Mouse (Mus musculus) kidney, adult 2 months (tissue): Measurements from ENCODE around the gene Gpr25. TPM values are rescaled to one million over a fixed set of nuclear protein-coding genes. Genes with fewer than 3 reads are reported as not detected.
A peak's percentile ranks its signal among the peaks of the same experiment; 100 is the strongest.

Experiments
- DNase-seq: peaks from one replicate; pipeline ENCODE4 v3.0.0; 2021
- H3K27ac ChIP-seq: fragments of 200-500 bp; 2 replicates; pipeline ENCODE4 v1.5.1; 2012; ENCODE audit warnings: low read depth, low read length, control low read depth, inconsistent platforms; ENCODE audit not compliant: insufficient read depth
- H3K27me3 ChIP-seq: fragments of 200-500 bp; replicated peaks from 2 replicates; pipeline ENCODE4 v1.6.1; 2012; ENCODE audit warnings: mild to moderate bottlenecking, moderate library complexity, low read length, inconsistent platforms; ENCODE audit not compliant: control insufficient read depth, insufficient read depth
- H3K36me3 ChIP-seq: fragments of 200-500 bp; 2 replicates; pipeline ENCODE4 v1.6.1; 2012; ENCODE audit warnings: mild to moderate bottlenecking, moderate library complexity, low read length, inconsistent platforms; ENCODE audit not compliant: control insufficient read depth, insufficient read depth
- H3K4me1 ChIP-seq: fragments of 200-500 bp; 2 replicates; pipeline ENCODE4 v1.6.1; 2011; ENCODE audit warnings: low read length; ENCODE audit not compliant: control insufficient read depth, insufficient read depth
- H3K4me3 ChIP-seq: fragments of 200-500 bp; 2 replicates; pipeline ENCODE4 v1.5.1; 2011; ENCODE audit warnings: mild to moderate bottlenecking, low read depth, low read length, control low read depth; ENCODE audit not compliant: insufficient read depth
- CTCF ChIP-seq: fragments of 200-500 bp; conservative IDR thresholded peaks from 2 replicates; pipeline ENCODE4 v1.5.1; 2011; ENCODE audit warnings: low read depth, mild to moderate bottlenecking, control low read depth, low read length, moderate library complexity, mixed read lengths; ENCODE audit not compliant: insufficient read depth, insufficient read length
- POLR2A ChIP-seq: fragments of 200-500 bp; IDR thresholded peaks from one replicate; pipeline ENCODE4 v1.6.1; 2011; ENCODE audit warnings: low read depth, low read length, control low read depth
- WGBS: fragments of 180-500 bp; shearing (Covaris S2); methylation state at CpG from one replicate; pipeline ENCODE4 v1.1.7; 2018; 5-methylcytosine and 5-hydroxymethylcytosine counted together
- polyA plus RNA-seq: library from polyadenylated mRNA; depleted of rRNA; stranded (reverse); fragments of >200 nt; gene quantifications from 2 replicates; pipeline ENCODE4 v1.2.3, GENCODE M21; 2012

Gpr25 gene
- polyA plus RNA-seq, 1 experiment = 0.09 TPM

DNA sequence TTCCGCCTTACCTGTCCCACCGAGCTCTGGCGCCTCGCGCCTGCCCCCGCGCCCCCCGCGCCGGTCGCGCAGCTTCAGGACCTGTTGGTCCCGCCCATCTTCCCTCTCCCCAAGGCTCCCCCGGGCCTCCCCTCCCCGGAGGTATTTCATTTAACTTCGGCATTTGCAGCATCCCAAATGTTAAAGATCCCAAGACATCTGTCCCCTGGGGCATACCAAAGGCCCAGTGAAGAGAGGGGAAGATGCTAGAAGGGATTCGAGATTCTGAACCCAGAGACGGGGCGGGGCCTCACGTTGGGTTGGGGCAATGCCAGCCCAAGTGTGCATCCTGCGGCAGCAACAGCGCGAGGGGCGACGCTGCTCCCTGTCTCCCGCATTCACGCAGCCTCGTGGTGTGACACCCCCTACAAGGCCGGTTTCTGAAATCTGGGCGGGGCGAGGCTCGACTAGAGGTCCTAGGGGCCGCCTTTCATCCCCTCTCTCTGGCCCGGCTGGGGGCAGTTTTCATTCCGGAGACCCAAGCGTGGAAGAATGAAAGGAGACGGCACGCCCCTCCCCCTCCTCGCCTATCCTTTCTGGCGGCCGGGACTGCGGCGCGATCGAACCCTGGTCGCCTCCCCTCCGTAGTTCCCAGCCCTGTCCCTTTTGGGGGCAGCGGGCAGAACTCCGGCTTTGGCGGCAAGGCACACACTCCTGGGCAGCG is 26.6 kb downstream of the Gpr25 start, which contains the start of gene Inava:
Gene Inava, minus strand, starts transcription at position 373 of the 703 bp plus-strand sequence.
- Histone ChIP-seq H3K27ac (no peak within 1 kb of the TSS), H3K27me3 (no peaks in the 10 kb centered on the region), H3K4me1 (peaks cover 5% of the 10 kb centered on the region; the same call in 1 of the 2 replicates), H3K4me3 (peak within 1 kb of the TSS; percentile 53), H3K36me3 (no peaks in the 10 kb centered on the region)
- 2% methylated on average over 51 of the region's 51 CpGs for WGBS
- peak; percentile 37 for DNase-seq
- TF ChIP-seq POLR2A (no peak), CTCF (no peak)

DNA sequence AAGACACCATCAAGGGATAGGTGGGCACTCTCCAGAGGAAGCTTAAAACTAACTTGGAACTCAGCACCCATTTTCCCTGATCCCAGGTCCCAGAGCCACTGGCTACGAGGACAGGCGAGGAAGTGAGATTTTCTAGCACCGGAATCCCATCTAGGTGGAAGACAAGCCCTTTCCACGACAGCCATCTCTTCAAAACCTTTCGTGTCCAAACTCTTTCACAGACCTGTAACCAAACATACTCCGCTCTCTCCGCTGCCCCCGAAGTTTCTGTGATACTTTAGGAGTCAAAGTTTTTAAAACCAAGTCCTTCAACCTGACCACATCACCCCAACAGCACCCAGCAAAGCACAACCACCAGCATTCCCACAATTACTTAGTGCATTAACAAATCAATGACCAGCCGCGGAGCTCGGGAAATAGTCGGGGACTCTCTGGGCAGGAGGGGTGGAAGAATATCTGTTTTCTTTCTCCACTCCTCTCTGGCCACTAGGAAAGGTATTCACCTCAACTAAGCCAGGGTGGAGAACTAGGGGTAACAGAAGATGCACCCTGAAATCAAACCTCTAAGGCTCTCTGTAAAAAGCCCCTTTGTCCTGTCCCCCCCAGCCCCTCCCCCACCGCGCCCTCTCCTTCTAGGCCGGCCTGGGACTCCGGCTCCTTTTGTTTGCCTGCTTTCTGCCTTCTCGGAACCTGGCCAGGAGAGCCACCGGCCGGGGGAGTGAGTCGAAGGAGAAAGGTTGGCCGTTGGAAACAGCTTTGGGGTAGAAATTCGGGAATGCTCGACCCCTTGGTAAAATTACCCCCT is 27.5 kb downstream of the Gpr25 start:
- Histone ChIP-seq H3K4me1 (peaks cover 5% of the 10 kb centered on the region), H3K4me3 (no peak overlapping the region), H3K36me3 (no peaks in the 10 kb centered on the region), H3K27ac (no peak overlapping the region), H3K27me3 (no peaks in the 10 kb centered on the region)
- 25% methylated on average over 23 of the region's 23 CpGs for WGBS
- DNase-seq = no peak
- TF ChIP-seq CTCF (no peak), POLR2A (no peak)

DNA sequence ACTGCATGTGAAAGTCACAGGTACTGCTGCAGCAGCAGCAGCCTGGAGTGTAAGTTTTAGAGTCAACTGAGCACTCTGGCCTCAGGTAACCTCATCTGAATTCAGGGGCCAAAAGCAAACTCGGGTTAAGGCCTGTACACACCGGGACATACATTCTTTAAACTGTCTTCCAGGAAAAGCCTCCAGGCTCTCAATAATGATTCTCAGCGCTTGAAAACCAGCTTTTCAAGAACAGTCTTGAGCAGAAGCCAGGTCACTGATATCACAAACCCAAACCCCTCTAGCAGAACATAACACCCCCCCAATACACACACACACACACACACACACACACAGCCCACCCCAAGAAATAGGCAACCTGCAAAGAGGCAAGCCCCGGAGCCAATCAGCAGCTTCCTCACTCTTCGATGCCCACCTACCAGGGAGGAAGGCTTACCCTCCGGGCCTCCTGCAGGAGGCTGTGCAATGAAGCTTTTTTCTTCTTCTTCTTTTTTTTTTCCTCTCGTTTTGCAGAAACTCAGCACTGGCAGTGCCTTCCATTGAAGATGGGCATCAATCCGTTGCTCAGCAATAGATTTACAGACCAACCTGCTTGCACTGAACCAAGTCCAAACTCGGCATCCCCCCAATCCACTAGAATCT is 28.3 kb downstream of the Gpr25 start:
- no peak for TF ChIP-seq POLR2A
- no peak for TF ChIP-seq CTCF
- no peak overlapping the region for H3K27ac ChIP-seq
- 25% methylated on average over 9 of the region's 9 CpGs for whole genome bisulfite sequencing

DNA sequence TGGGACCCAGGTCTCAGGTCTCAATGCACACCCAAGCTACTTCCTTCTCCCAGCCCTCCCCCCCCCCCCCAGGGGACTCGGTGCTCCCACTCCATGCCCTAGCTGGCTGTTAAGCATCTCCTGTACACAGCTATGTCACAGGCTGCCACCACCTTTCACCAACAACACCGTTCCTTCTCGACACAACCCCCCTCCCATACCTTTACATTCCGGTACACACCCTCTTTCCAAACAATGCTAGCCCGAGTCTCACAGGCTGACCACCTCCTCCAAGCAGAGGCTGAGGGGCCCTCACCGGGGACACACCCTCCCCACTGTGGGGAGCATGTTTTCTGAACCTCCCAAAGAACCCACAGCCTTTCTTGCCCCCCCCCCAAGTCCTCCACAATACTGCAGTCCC is 29.1 kb downstream of the Gpr25 start:
- H3K27me3 ChIP-seq = no peaks in the 10 kb centered on the region
- no peak overlapping the region for H3K4me3 ChIP-seq
- no peak for TF ChIP-seq POLR2A
- no peak for TF ChIP-seq CTCF
- 32% methylated on average over 6 of the region's 6 CpGs for WGBS
- no peaks in the 10 kb centered on the region for H3K36me3 ChIP-seq
- H3K4me1 ChIP-seq = peaks cover 13% of the 10 kb centered on the region
- H3K27ac ChIP-seq = no peak overlapping the region
- DNase-seq = no peak

More for the DNA sequence above, 28.3 kb downstream of the Gpr25 start:
- H3K4me3 ChIP-seq = no peak overlapping the region
- no peak for DNase-seq
- H3K36me3 ChIP-seq = no peaks in the 10 kb centered on the region
- H3K27me3 ChIP-seq = no peaks in the 10 kb centered on the region
- peaks cover 9% of the 10 kb centered on the region for H3K4me1 ChIP-seq

DNA sequence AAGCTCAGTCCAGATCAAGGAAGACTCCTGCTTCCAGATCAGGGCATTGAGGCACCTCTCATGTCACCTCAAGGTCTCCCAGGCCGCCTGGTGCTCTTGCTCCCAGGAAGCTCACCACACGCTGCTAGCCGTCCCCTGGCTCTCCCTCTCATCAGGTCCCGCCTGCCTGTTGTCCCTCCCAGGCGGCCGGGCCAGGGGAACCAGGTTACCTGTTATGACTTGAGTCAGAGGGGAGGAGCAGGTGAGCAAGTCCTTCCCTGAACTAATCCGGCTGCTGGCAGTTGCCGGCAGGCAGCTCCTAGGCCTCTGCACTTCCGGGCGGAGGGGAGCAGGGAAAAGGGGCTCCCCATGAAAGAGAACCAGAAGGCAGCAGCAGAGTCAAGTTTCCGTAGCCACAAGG is 30.5 kb downstream of the Gpr25 start:
- 42% methylated on average over 11 of the region's 11 CpGs for WGBS
- H3K27ac ChIP-seq = peak overlapping the region; percentile 82
- H3K4me3 ChIP-seq = peak overlapping the region; percentile 64
- peaks cover 13% of the 10 kb centered on the region for H3K4me1 ChIP-seq
- H3K27me3 ChIP-seq = no peaks in the 10 kb centered on the region
- DNase-seq = peak; percentile 87
- no peaks in the 10 kb centered on the region for H3K36me3 ChIP-seq
- TF ChIP-seq CTCF = no peak
- TF ChIP-seq POLR2A = peak; percentile 14

DNA sequence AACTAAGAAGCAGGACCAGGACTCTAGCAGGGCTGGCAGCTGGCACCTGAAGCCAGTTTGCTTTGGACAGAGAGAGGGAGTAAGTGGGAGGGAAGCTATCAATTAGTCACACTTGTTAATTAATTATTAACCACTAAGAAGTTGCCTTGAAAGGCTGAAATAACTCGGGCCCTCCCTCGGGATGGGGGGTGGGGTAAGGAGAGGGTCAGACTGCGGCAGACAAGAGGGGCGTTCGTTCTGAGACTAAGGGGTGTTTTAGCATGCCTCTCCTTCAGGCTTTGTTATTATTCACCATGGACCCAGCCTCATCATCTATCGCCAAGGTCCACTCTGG is 31.7 kb downstream of the Gpr25 start:
- peak overlapping the region; percentile 82 for H3K27ac ChIP-seq
- 30% methylated on average over 6 of the region's 6 CpGs for WGBS
- TF ChIP-seq CTCF = no peak
- TF ChIP-seq POLR2A = no peak
- peak; percentile 85 for DNase-seq
- no peaks in the 10 kb centered on the region for H3K36me3 ChIP-seq
- peaks cover 18% of the 10 kb centered on the region for H3K4me1 ChIP-seq
- peak overlapping the region; percentile 64 for H3K4me3 ChIP-seq
- H3K27me3 ChIP-seq = no peaks in the 10 kb centered on the region

DNA sequence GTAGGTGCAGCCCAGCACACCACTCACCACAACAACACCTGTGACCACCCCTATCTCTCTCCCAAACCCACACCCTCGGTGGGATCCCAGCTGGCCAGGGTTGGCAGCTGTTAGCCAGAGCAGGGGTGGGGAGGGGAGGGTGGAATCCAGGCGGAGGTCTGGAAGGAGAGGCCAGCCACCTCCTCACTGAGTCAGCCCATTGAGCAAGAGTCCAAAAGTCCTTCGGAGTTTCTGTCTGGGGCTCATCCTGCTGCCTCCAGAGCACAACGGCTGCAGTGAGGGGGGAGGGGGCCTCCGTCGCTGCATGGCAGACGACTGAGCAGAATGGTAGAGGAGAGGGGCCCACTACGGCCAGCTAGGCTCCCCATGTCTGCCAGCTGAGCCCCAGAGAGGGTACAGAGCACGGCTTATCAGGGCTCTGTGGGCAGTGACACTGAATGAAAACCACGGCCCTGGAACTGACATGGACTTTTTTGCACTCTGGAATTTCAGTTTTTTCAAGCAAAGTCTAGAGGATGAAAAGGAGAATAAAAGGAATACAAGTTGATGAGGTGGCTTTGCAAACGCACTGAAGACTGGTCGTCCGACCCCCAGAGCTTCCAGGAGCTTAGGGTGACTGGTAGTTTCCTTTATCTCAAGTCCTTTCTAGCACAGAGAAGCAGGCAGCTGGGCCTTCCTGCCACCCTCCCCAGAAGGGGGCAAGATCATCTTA is 32.2 kb downstream of the Gpr25 start:
- peaks cover 23% of the 10 kb centered on the region for H3K4me1 ChIP-seq
- H3K4me3 ChIP-seq = peak overlapping the region; percentile 8; the same call in 1 of the 2 replicates
- 25% methylated on average over 13 of the region's 13 CpGs for WGBS
- TF ChIP-seq CTCF (no peak), POLR2A (no peak)
- H3K36me3 ChIP-seq = no peaks in the 10 kb centered on the region
- H3K27ac ChIP-seq = peak overlapping the region; percentile 96
- peak; percentile 90 for DNase-seq
- no peaks in the 10 kb centered on the region for H3K27me3 ChIP-seq
